Mouse (Mus musculus) C2C12 (cell line): ENCODE data around the gene Map10.

Experiments
- CTCF ChIP-seq: IDR thresholded peaks from one replicate; pipeline ENCODE4 v1.5.1; 2011; ENCODE audit not compliant: control insufficient read depth, insufficient read depth, insufficient read length
- MAX ChIP-seq: IDR thresholded peaks from one replicate; pipeline ENCODE4 v1.6.1; 2011; ENCODE audit warnings: mild to moderate bottlenecking, control low read depth
- MYOD1 ChIP-seq: IDR thresholded peaks from one replicate; pipeline ENCODE4 v1.6.1; 2011; ENCODE audit warnings: low read depth; ENCODE audit not compliant: control insufficient read depth, insufficient read length

DNA sequence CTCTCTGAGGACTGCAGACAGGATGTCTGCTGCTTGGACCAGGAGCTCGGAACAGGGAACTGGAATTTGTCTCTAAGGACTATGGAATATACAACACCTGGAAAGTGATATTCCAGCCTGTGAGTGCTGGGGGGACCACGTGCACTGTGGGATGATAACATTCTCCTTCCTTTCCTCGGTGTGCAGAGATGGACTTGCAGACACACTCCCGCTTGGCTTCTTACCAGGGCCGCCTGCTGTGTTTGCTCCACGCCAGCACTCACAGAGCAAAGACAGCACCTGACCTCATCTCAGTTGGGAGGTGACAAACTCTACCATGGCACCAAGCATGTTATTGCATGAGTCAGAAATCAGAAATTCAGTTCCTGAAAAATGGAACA is 7.0 kb upstream of the Map10 start:
- TF ChIP-seq CTCF (no peak), MAX (no peak), MYOD1 (no peak)
